ENCODE assay signal across 20 mouse cellular contexts in genomic region chr17:46164301-46164700, GRCm38 (mm10). TPM values are rescaled to one million over a fixed set of nuclear protein-coding genes. Genes with fewer than 3 reads are reported as not detected.
"Had no signal": no experiment of that assay in that cellular context is flagged by ENCODE, and none has a peak within 500 bp of the region (broad histone marks: within the 10 kb centered on the region; RNA-seq: fewer than 3 reads in every experiment).

No protein-coding gene starts in this region.

- H3K27me3 ChIP-seq: lung, embryonic 15.5 days; midbrain, embryonic 13.5 days; midbrain, embryonic 15.5 days; neural tube, embryonic 12.5 days had no signal

- DNase-seq: lung, adult 18-20 months; lung, postnatal 14 days; lung, postnatal 36 days; retina, postnatal 1 day; right cerebral cortex, adult 18-20 months; right cerebral cortex, postnatal 25 days; right cerebral cortex, postnatal 4 days; spleen, adult 18-20 months; thymus, adult 18-20 months; thymus, postnatal 14 days; thymus, postnatal 36 days had no signal

- H3K4me2 ChIP-seq: lung, embryonic 15.5 days; midbrain, embryonic 11.5 days; midbrain, embryonic 13.5 days; midbrain, embryonic 15.5 days; neural tube, embryonic 12.5 days had no signal

- H3K9me3 ChIP-seq: lung, embryonic 15.5 days; midbrain, embryonic 13.5 days; midbrain, embryonic 15.5 days; neural tube, embryonic 12.5 days had no signal

- H3K4me3 ChIP-seq: lung, embryonic 15.5 days; midbrain, embryonic 13.5 days; midbrain, embryonic 15.5 days; neural tube, embryonic 12.5 days had no signal

- H3K27ac ChIP-seq: liver, embryonic 14.5 days; lung, embryonic 15.5 days; midbrain, embryonic 13.5 days; midbrain, embryonic 15.5 days; neural tube, embryonic 12.5 days had no signal

- H3K9ac ChIP-seq: liver, embryonic 14.5 days; lung, embryonic 15.5 days; midbrain, embryonic 13.5 days; midbrain, embryonic 15.5 days; neural tube, embryonic 12.5 days had no signal

- ATAC-seq: lung, postnatal 0 days; midbrain, embryonic 13.5 days; midbrain, embryonic 15.5 days had no signal

RNA-seq across cellular contexts. Expression of gene Rsph9, which starts 20.3 kb away (rescaled TPM):
- total RNA-seq: megakaryocyte progenitor cell, adult 5-6 weeks; monocyte, adult 5-6 weeks had no signal
